Mouse (Mus musculus) ES-E14 (cell line): ENCODE results near the gene Pcsk7. TPM values are rescaled to one million over a fixed set of nuclear protein-coding genes. Genes with fewer than 3 reads are reported as not detected.

Experiments used
- DNase-seq: peaks from one replicate; pipeline ENCODE4 v3.0.0-alpha.2; 2013; ENCODE audit warnings: low read depth, low spot score
- H3K27ac ChIP-seq: 2 replicates; pipeline ENCODE4 v1.5.1; 2012; ENCODE audit warnings: low read depth, mild to moderate bottlenecking, low read length, moderate library complexity, mixed read lengths; ENCODE audit not compliant: poor library complexity, insufficient read depth, severe bottlenecking
- H3K36me3 ChIP-seq: 2 replicates; pipeline ENCODE4 v1.6.1; 2012; ENCODE audit warnings: mild to moderate bottlenecking, low read length, moderate library complexity, mixed read lengths; ENCODE audit not compliant: control insufficient read depth, poor library complexity, insufficient read depth, severe bottlenecking
- H3K4me1 ChIP-seq, 2 experiments: fragments of 150-350 bp in 1 of 2; sonication (generic) in 1 of 2; 2 replicates each; pipeline ENCODE4 v1.6.1; 2012; ENCODE audit warnings: low read length in 2 of 2, mild to moderate bottlenecking in 1 of 2, mixed read lengths in 1 of 2; ENCODE audit not compliant: control insufficient read depth in 2 of 2, insufficient read depth in 2 of 2, poor library complexity in 1 of 2
- H3K4me3 ChIP-seq, 2 experiments: fragments of 150-350 bp in 1 of 2; sonication (generic) in 1 of 2; 2 replicates each; pipeline ENCODE4 v1.5.1; 2012; ENCODE audit warnings: low read length in 2 of 2, low read depth in 1 of 2, mild to moderate bottlenecking in 1 of 2, mixed read lengths in 1 of 2; ENCODE audit not compliant: insufficient read depth in 1 of 2, poor library complexity in 1 of 2, severe bottlenecking in 1 of 2
- H3K9ac ChIP-seq: 2 replicates; pipeline ENCODE4 v1.6.1; 2012; ENCODE audit warnings: low read depth, mild to moderate bottlenecking, low read length, mixed read lengths; ENCODE audit not compliant: poor library complexity, insufficient read depth, severe bottlenecking
- H3K9me3 ChIP-seq: fragments of 150-350 bp; sonication (generic); 2 replicates; pipeline ENCODE4 v1.6.1; 2012; ENCODE audit warnings: low read depth, mild to moderate bottlenecking, low read length; ENCODE audit not compliant: control insufficient read depth, insufficient read depth
- CHD2 ChIP-seq: IDR thresholded peaks from 2 replicates; pipeline ENCODE4 v1.6.1; 2014; ENCODE audit warnings: mild to moderate bottlenecking, low read depth, low read length, inconsistent platforms
- HCFC1 ChIP-seq: IDR thresholded peaks from 2 replicates; pipeline ENCODE4 v1.6.1; 2012; ENCODE audit warnings: low read length, inconsistent platforms, borderline replicate concordance; ENCODE audit not compliant: insufficient read depth
- MAFK ChIP-seq: IDR thresholded peaks from 2 replicates; pipeline ENCODE4 v1.6.1; 2014; ENCODE audit warnings: mild to moderate bottlenecking, low read depth, low read length, inconsistent platforms; ENCODE audit not compliant: insufficient read depth
- ZC3H11A ChIP-seq: IDR thresholded peaks from 2 replicates; pipeline ENCODE4 v1.6.1; 2012; ENCODE audit warnings: low read depth, mild to moderate bottlenecking, inconsistent platforms, low read length, borderline replicate concordance
- ZNF384 ChIP-seq: IDR thresholded peaks from 2 replicates; pipeline ENCODE4 v1.6.1; 2012; ENCODE audit warnings: low read depth, low read length, inconsistent platforms
- in situ Hi-C, 2 experiments: fragments of 600-800 bp; cut with MboI; formaldehyde crosslinking; loops; one replicate each; pipeline ENCODE4 v1.15.1; 2025; ENCODE audit warnings: low sequenced_read_pairs in 2 of 2, inconsistent platforms in 1 of 2; ENCODE audit not compliant: unreplicated experiment in 2 of 2
- total RNA-seq: library from RNA; depleted of rRNA; stranded (reverse); fragments of 300-350 nt; gene quantifications from 2 replicates; pipeline ENCODE4 v1.2.3, GENCODE M21; 2012

Pcsk7 gene
- total RNA-seq, 1 experiment, result 21.3 TPM

DNA sequence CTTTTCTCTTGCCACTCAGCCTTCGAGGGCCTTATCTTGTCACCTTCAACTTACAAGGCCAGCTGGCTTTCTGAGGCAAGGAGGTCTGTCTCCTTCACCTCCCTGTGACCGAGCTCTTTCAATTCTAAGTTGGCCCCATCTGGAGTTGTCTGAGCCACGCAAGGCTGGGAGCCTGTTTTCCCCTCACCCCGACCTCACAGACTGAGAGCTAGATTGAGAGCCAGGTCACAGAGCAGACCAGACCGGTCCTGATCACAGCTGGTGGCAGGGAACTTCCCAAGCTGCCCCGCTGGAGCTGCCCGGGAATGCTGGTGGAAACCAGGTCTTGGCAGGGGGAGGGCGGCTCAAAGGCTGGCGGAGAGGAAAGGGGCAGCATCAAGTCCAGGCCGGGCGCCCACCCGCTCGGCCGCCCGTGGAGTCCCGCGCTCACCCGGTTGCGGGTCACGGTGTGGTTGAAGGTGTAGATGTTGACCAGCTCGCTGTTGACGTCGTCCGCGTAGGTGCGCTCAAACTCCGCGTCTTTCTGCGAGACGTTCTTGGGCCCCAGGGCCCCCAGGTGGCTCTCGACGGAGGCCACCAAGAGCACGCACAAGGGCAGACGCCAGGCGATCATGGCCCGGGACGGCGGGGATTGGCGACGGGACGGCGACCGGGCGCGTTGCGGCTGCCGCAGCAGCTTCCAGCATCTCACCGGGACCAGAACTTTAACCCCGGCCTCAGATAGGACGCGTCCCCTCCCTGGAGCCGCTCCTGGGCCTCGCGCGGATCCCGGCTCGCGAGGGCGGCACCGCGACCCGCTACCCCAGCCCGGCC lies 48.2 kb downstream of the Pcsk7 start:
- H3K4me1 ChIP-seq, result peaks cover 0 to 5% of the 10 kb centered on the region in 2 experiments; a peak in 1 of 4 replicates
- peaks cover 19% of the 10 kb centered on the region; the same call in 1 of the 2 replicates for H3K36me3 ChIP-seq
- in situ Hi-C loops, result no loop called here
- H3K4me3 ChIP-seq, result peak overlapping the region; percentile 77 to 93
- peak overlapping the region; percentile 2; the same call in 1 of the 2 replicates for H3K27ac ChIP-seq
- TF ChIP-seq ZNF384, result no peak
- no peak for TF ChIP-seq HCFC1
- TF ChIP-seq MAFK, result no peak
- no peak for TF ChIP-seq ZC3H11A
- no peak for TF ChIP-seq CHD2
- no peaks in the 10 kb centered on the region for H3K9me3 ChIP-seq
- DNase-seq, result no peak
- H3K9ac ChIP-seq, result peak overlapping the region; percentile 84

DNA sequence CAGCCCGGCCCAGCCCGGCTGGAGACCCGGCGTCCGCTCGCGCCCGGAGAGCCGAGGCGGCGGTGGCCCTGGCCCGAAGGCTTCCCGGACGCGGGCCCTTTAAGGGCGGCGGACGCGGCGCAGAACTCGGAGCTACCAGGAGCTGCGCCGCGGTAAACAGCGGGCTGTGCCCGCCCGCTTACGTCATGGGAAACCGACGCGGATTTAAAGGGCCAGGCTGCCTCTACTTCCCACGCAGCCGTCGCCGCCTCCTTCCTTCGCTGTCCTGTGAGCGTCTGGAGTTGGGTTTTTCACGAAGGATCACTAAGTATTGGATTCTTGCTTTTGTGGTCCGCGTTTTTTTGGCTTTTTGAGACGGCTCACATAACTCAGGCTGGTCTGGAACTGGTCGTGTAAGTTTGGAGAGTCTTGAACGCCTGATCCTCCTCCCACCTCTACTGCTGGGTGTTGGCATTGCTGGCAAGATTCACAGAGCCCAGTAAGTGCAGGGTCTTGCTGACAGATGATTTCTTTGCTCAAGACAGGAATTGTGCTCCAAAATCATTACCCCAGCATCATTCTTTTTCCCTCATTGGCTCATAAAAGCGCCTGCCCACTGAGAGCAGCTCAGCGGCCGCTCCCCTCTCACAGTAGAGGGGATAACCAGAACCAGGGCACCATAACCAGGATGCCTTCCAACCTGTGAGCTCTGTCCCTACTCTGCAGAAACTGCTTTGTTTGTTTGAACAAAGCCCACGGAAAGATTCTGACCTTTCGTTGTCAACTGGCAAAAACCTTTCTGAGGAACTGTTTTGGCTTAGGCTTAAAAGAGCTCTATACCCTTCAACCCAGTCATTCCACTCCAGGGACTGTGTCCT lies 49.0 kb downstream of the Pcsk7 start, which contains the start of gene Sidt2:
Sidt2 (minus strand) TSS at position 152 of the 857 bp plus-strand sequence.
- TF ChIP-seq MAFK (no peak), ZC3H11A (no peak), CHD2 (no peak), ZNF384 (no peak), HCFC1 (no peak)
- in situ Hi-C loops, result no loop called here
- H3K9me3 ChIP-seq, result no peaks in the 10 kb centered on the region
- peak within 1 kb of the TSS; percentile 84 for H3K9ac ChIP-seq
- peak within 1 kb of the TSS; percentile 77 to 93 for H3K4me3 ChIP-seq
- H3K4me1 ChIP-seq, result peaks cover 0 to 5% of the 10 kb centered on the region in 2 experiments; a peak in 1 of 4 replicates
- H3K36me3 ChIP-seq, result peaks cover 11% of the 10 kb centered on the region; the same call in 1 of the 2 replicates
- DNase-seq, result peak; percentile 65
- H3K27ac ChIP-seq, result peak within 1 kb of the TSS; percentile 2; the same call in 1 of the 2 replicates

DNA sequence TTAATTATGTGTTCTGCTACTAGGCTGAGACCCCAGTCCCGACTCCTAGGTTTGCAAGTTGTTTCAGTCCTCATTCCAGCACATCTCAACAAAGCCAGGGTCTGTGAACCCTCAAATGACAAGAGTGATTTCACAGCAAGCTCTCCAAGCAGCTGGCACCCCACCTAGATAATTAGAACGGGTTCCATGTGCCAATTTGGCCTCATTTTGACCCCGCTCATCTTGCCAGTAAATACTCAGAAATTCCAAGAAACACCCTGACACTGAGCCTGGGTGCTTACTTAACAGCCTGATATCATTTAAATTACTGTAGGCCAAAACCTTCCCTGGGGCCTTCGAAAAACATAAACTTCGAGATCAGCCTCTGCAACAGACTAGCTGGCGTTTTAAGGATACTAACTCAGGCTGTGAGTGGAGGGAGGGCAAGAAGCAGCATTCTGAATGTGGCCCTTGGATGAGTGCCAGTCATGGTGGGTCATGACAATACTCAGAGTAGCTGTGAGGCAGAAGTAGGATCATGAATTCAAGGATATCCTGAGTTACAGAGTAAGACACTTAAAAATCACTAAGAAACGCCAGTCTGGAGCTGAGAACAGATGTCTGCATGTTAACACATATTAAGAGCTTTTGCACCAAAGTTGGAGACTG lies 51.9 kb downstream of the Pcsk7 start:
- no peak overlapping the region for H3K4me3 ChIP-seq
- H3K9ac ChIP-seq, result no peak overlapping the region
- no peaks in the 10 kb centered on the region for H3K9me3 ChIP-seq
- no peak for DNase-seq
- in situ Hi-C loops, result no loop called here
- H3K27ac ChIP-seq, result no peak overlapping the region
- no peak for TF ChIP-seq HCFC1
- no peak for TF ChIP-seq CHD2
- no peak for TF ChIP-seq ZC3H11A
- no peak for TF ChIP-seq MAFK
- TF ChIP-seq ZNF384, result no peak
- H3K36me3 ChIP-seq, result no peaks in the 10 kb centered on the region
- peaks cover 0 to 3% of the 10 kb centered on the region in 2 experiments; a peak in 1 of 4 replicates for H3K4me1 ChIP-seq

DNA sequence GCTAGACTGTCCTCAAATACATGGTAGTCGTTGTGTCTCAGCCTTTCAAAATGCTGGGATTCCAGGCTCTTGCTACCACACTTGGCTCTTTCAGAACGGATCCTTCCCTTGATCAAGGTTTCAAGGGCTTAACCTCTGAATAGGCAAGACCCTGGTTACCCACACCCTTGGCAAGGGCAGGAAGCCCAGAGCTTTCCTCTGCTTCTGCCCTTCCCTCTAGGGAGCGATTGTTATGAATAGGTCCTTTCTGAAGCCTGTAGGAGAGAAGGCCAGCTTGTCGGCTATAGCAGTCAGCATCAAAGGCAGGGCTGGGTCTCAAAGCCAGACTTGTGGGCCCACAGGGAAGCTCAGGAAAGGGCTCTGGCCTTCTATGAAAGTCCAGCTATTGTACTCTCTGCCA lies 52.6 kb downstream of the Pcsk7 start:
- Histone ChIP-seq H3K9ac (no peak overlapping the region), H3K9me3 (no peaks in the 10 kb centered on the region), H3K4me3 (no peak overlapping the region), H3K4me1 (no peaks in the 10 kb centered on the region), H3K27ac (no peak overlapping the region), H3K36me3 (peaks cover 2% of the 10 kb centered on the region)
- no peak for DNase-seq
- in situ Hi-C loops, result no loop called here
- TF ChIP-seq MAFK (no peak), HCFC1 (no peak), ZNF384 (no peak), ZC3H11A (no peak), CHD2 (no peak)
